Mouse (Mus musculus) stomach, adult 2 months (tissue): ENCODE measurements around the gene Olfr898. TPM values are rescaled to one million over a fixed set of nuclear protein-coding genes. Genes with fewer than 3 reads are reported as not detected.

Experiments
- polyA plus RNA-seq: library from polyadenylated mRNA; depleted of rRNA; stranded (reverse); fragments of >200 nt; gene quantifications from 2 replicates; pipeline ENCODE4 v1.2.3, GENCODE M21; 2012; rRNA removed

Olfr898 gene
- polyA plus RNA-seq, result not detected in 2 replicates

GRCm38 (mm10) chr9:38348111-38348510 is at the start of gene Olfr898:
TSS of gene Olfr898 (plus strand) at chr9:38348411.

DNA sequence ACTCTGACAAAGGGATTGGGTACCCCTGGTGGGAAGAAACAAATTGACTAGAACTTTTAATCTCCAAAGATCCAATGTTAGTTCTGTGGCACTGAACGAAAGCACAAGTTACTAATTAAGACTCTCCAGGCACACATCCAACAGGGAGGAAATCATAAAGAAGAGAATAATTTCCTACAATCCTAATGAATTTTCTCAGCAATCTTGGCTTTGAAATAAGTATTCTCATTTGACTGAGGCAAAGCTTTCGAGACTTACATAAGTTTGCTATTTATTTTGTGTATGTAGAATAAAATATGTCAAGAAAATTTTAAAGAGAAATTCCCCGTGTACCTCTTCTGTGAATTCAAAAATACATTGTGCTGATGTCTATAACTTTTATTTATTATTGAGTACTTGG is 19.5 kb upstream of the Olfr898 start, which contains the start of gene Olfr25:
TSS of gene Olfr25 (plus strand) at position 301 of the 400 bp plus-strand sequence.

DNA sequence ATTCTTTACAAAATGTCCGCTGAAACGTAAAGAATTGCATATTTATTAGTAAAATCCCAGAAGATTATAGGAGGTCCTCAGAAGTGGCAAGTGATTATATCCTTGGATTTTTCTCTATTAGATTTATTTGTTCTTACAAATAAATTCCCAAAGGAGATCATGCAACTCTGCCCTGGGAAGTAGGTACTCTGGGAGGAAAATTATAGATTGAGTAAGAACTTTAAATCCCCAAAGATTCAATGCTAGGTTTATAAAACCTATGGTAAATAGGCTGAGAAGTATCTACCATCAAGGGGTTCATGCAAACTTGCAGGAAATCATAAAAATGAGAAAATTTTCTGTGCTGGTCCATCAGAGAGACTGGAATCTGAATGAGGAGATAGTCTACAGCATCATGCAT is 18.4 kb downstream of the Olfr898 start, which contains the start of gene Olfr250:
TSS of gene Olfr250 (plus strand) at position 301 of the 400 bp plus-strand sequence.

GRCm38 (mm10) chr9:38376786-38377185 is 28.6 kb downstream of the Olfr898 start, which contains the start of gene Olfr251:
TSS of gene Olfr251 (plus strand) at chr9:38377086.

DNA sequence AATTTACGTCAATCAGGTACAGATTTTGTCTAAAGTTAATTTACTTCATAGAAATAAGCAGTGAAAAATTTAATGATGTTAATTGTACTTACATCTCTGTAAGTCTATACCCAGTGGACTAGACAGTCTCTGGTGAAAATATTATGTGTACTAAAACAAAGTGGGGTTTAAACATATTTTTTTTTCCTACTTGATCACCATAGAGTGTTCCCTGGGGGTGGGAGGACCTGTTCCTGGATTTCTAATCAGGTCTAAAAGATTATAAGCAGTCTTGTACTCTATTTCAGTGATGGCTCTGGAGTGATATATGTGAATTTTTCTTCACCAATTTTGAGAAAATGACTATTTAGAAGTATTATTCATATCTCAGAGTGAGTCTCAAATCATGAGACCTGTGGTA is 53.2 kb downstream of the Olfr898 start, which contains the start of gene Olfr147:
TSS of gene Olfr147 (plus strand) at position 301 of the 400 bp plus-strand sequence.

Other genes starting within 250 kb of the Olfr898 start
- not detected in 2 replicates for gene Olfr888, start 240.3 kb upstream of the Olfr898 start, polyA plus RNA-seq
- not detected in 2 replicates for gene Olfr889, start 233.2 kb upstream of the Olfr898 start, polyA plus RNA-seq
- not detected in 2 replicates for gene Olfr890, start 205.9 kb upstream of the Olfr898 start, polyA plus RNA-seq
- not detected in 2 replicates for gene Olfr891, start 167.6 kb upstream of the Olfr898 start, polyA plus RNA-seq
- not detected in 2 replicates for gene Olfr893, start 140.0 kb upstream of the Olfr898 start, polyA plus RNA-seq
- gene Olfr894, start 130.4 kb upstream of the Olfr898 start, polyA plus RNA-seq, result not detected in 2 replicates
- gene Olfr143, start 95.6 kb upstream of the Olfr898 start, polyA plus RNA-seq, result not detected in 2 replicates
- not detected in 2 replicates for gene Olfr895, start 80.6 kb upstream of the Olfr898 start, polyA plus RNA-seq
- gene Olfr896-ps1, start 57.3 kb upstream of the Olfr898 start, polyA plus RNA-seq, result not detected in 2 replicates
- gene Olfr25, start 19.4 kb upstream of the Olfr898 start, polyA plus RNA-seq, result not detected in 2 replicates
- gene Olfr250, start 18.5 kb downstream of the Olfr898 start, polyA plus RNA-seq, result not detected in 2 replicates
- not detected in 2 replicates for gene Olfr251, start 28.7 kb downstream of the Olfr898 start, polyA plus RNA-seq
- gene Olfr147, start 53.3 kb downstream of the Olfr898 start, polyA plus RNA-seq, result not detected in 2 replicates
- not detected in 2 replicates for gene Olfr901, start 81.0 kb downstream of the Olfr898 start, polyA plus RNA-seq
- gene Olfr902, start 99.2 kb downstream of the Olfr898 start, polyA plus RNA-seq, result not detected in 2 replicates
- gene Olfr904, start 114.7 kb downstream of the Olfr898 start, polyA plus RNA-seq, result not detected in 2 replicates
- gene Olfr905, start 122.7 kb downstream of the Olfr898 start, polyA plus RNA-seq, result not detected in 2 replicates
- not detected in 2 replicates for gene Olfr906, start 138.7 kb downstream of the Olfr898 start, polyA plus RNA-seq
- gene Olfr907, start 147.4 kb downstream of the Olfr898 start, polyA plus RNA-seq, result not detected in 2 replicates
- not detected in 2 replicates for gene Olfr911-ps1, start 173.2 kb downstream of the Olfr898 start, polyA plus RNA-seq
- not detected in 2 replicates for gene Olfr910, start 189.4 kb downstream of the Olfr898 start, polyA plus RNA-seq
- not detected in 2 replicates for gene Olfr912, start 231.8 kb downstream of the Olfr898 start, polyA plus RNA-seq
- not detected in 2 replicates for gene Olfr913, start 244.3 kb downstream of the Olfr898 start, polyA plus RNA-seq